Mouse (Mus musculus): ENCODE results near the gene Mrtfb.
A peak's percentile ranks its signal among the peaks of the same experiment; 100 is the strongest.
"Not testable (repeated sequence)": the region's sequence is repeated elsewhere in the genome, so short reads cannot be mapped to it uniquely, and the experiment has no call there.

Mrtfb gene

GRCm38 (mm10) chr16:13345822-13346221, 89.5 kb downstream of the Mrtfb start:
- not testable (repeated sequence) for DNase-seq (ENCODE audit: extremely low read depth, low read depth, low spot score)

GRCm38 (mm10) chr16:13350729-13351128, 94.4 kb downstream of the Mrtfb start:
- DNase-seq (ENCODE audit: extremely low read depth, low read depth, low spot score), result no peak

- DNase-seq (ENCODE audit: extremely low read depth, low read depth, low spot score), result no peak
These were observed 95.0 kb downstream of the Mrtfb start for GRCm38 (mm10) chr16:13351268-13351667.

DNA sequence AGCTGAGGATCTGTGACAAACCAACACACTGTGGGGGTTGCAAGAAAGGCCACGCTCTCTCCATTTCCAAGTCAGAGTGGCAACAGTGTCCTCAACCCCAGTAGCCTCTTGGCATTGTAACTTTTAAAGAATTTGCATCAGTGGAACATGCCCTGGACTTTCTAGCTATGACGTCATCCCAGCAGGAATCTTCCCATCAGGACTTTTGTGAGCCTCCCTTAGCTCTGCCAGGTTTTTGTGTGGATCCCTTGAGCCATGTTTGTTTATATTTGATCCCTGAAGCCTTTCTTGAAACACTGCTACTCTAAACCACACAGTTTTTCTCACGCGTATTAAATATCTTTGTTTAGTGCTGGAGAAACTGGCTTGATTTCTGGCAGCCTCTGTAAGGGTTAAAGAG, 97.6 kb downstream of the Mrtfb start:
- DNase-seq (ENCODE audit: extremely low read depth, low read depth, low spot score), result no peak

DNA sequence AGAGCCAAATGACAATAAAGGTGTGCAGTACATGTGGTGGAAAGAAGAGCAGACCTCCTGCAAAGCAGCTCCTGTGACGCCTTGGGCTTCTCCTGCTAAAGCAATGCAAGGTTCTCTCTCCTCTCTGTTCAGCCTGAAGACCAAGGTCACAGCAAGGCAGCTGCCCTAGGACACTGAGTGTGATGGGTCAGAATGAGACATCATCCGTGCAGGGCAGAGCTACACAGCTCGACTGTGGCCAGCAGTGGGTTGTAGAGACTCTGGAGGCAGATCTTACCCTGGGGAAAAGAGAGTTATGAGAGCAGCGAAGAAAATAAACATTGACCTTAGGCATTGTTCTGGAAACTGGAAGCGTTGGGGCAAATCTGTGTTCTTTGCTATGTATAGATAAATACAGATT, 98.2 kb downstream of the Mrtfb start:
- no peak for DNase-seq (ENCODE audit: extremely low read depth, low read depth, low spot score)

DNA sequence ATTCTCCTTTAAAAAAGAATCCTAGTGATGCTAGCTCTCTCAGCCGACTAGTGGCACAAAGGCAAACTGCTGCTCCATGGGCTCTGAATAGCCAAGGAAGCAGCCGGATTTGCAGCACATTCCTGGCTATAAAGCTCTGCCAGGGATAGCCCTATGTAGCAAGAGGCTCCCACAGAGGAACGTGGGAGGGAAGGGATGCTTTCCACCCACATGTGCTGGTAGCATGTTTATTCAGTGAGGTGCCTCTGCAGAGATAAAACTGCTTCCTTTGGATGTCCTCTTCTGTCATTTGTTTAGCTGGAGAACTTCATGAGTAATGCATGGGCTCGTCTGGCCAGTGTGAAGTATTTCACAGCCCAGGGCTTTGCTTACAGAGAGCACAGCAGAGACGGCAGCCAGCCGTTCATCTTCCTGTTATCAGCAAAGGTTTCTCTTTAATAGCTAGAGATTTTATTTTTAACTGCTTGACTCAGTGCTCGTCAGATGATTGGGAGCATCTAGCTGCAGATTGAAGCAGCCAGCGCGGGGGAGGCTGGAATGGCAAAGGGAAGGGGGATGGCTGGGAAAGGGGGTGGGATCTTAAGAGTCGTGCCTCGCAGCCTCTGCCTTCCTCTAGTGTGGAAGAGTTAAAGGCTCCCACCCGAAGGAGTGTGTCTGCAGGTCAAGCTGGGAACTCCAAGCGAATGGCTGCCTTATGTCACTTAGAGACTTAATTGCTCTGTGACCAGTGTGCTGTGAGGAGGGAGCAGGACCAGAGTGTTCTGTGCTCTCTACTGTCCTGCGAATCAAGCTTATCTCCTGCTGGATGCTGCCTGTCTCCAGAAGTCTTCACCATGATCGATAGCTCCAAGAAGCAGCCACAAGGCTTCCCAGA, 101.8 kb downstream of the Mrtfb start:
- DNase-seq (ENCODE audit: extremely low read depth, low read depth, low spot score), result peak; percentile 66

GRCm38 (mm10) chr16:13358741-13359140, 102.5 kb downstream of the Mrtfb start:
- DNase-seq (ENCODE audit: extremely low read depth, low read depth, low spot score), result no peak

GRCm38 (mm10) chr16:13359405-13359858, 103.2 kb downstream of the Mrtfb start:
- no peak for DNase-seq (ENCODE audit: extremely low read depth, low read depth, low spot score)

GRCm38 (mm10) chr16:13360208-13360607, 103.9 kb downstream of the Mrtfb start:
- DNase-seq (ENCODE audit: extremely low read depth, low read depth, low spot score), result no peak

DNA sequence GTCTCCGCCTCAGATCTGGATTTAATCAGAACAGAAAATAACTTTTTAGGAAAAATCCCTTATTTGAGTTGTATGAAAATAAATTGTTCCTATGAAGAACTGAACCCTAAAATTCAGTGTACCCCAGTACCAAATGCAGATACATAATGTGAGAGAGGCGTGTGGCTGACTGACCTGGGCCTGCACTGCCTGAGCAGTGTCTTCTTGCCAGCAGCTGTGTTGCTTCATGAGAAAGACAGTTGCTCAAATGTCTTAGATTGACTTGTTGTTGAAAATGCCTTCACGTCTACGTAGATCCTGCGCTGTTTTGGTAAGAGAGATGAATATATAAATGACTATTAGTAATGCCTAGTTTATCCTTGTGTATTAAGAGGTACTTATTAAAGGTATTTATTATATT, 104.6 kb downstream of the Mrtfb start:
- DNase-seq (ENCODE audit: extremely low read depth, low read depth, low spot score), result no peak

DNA sequence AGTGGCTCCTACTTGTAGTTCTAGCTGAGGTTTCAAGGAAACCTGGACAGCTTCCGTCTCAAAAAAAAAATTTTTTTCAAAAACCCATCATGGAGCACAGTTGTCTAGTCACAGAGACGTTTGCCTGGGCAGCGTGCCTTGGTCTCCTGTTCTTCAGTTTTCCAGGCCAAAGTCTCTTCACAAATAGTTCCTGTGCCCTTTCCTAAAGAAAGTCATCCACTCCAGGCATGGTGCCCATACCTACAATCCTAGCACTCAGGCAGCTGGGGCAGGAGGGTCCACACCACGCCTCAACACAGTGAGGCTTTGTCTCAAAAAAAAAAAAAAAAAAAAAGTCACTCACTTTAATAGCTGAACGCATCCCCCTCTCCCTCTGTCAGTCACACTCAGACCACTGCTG, 106.9 kb downstream of the Mrtfb start:
- no peak for DNase-seq (ENCODE audit: extremely low read depth, low read depth, low spot score)

- no peak for DNase-seq (ENCODE audit: extremely low read depth, low read depth, low spot score)
These were observed 107.9 kb downstream of the Mrtfb start for GRCm38 (mm10) chr16:13364145-13364544.

DNA sequence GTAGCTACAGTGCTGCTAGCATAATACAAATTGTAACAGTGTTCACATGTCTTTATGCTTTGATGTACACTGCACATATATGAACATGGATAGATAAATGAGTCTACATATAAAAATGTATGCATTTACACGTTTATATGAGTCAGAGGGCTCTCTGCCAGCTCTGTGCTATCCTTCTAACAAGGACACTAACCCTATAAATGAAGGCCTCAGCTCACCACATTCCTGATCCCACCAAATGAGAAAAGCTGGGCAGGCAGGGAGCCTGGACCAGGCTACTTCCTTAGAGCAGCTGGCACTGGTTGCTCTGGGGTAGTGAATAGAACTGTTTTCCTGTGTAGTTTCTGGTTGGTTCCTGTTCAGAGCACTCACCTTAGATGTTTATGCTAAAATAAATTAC, 110.0 kb downstream of the Mrtfb start:
- no peak for DNase-seq (ENCODE audit: extremely low read depth, low read depth, low spot score)

- no peak for DNase-seq (ENCODE audit: extremely low read depth, low read depth, low spot score)
These were observed 110.7 kb downstream of the Mrtfb start for GRCm38 (mm10) chr16:13366802-13367465.

GRCm38 (mm10) chr16:13367466-13367856, 111.2 kb downstream of the Mrtfb start:
- no peak for DNase-seq (ENCODE audit: extremely low read depth, low read depth, low spot score)

DNA sequence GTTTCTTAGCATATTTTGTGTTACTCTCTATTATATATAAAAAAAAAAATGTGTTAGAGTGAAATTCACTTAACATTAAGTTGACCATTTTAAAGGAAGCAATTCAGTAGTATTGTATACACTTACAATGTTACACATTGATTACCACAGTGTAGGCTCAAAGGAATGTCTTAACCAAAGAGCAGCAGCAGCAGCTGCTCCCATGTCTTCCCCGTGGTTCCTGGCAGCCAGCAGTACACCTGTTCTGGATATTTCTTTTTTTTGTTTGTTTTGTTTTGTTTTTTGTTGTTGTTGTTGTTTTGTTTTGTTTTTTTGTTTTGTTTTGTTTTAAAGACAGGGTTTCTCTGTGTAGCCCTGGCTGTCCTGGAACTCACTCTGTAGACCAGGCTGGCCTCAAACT, 112.4 kb downstream of the Mrtfb start:
- DNase-seq (ENCODE audit: extremely low read depth, low read depth, low spot score), result no peak

DNA sequence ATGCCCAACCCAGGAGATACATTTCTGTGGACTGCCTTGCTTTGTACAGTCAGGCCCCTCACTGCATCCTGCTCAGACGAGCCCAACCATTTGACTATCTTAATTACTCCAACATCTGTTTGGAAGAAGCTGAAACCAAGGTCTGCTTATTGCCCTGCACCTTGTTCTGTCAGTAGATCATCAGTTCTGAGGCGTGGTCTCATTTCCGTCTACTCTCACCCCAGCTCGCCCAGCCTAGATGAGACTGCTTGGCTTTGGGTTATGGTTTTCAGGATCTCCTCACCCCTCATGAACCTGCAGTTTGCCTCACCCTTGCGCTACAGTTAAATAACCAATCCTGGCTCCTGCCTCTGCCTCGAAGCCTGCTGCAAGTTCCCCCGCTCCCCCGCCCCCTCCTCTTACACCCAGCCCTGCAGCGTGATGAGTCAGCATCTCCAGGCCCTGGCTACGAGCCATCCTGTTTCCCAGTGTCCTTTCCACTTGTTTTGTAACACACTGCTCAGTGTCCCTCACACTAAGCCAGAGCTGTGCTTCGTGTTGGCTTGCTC, 115.5 kb downstream of the Mrtfb start:
- DNase-seq (ENCODE audit: extremely low read depth, low read depth, low spot score), result peak; percentile 63

DNA sequence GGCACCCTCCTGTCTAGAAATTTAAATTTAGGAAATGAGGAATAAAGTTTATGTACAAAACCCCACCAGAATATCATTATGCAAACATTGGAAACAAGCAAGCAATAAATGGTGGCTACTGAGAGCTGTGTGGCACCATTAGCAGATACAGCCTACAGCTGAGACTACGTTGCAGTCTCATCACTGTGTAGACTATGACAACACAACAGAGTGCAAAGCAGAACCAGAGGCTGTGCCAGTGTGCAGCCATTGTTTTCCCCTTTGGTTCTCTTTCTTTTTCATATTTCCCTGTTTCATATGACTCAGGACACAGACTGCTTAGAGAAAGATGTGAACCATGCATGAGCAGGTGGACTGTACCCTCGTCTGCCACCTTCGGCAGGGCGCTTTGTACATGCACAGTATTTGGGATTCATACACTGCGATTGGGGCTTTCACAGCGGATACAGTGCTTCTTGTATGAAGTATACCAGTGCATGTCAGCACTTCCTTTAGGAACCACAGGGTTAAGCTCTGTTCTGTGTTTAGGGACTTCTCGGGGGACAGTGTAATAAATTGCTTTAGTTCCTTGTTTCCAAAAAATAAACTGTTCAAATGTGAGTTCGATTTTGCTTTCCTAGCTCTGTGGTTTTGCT, 116.7 kb downstream of the Mrtfb start:
- DNase-seq (ENCODE audit: extremely low read depth, low read depth, low spot score), result no peak

DNA sequence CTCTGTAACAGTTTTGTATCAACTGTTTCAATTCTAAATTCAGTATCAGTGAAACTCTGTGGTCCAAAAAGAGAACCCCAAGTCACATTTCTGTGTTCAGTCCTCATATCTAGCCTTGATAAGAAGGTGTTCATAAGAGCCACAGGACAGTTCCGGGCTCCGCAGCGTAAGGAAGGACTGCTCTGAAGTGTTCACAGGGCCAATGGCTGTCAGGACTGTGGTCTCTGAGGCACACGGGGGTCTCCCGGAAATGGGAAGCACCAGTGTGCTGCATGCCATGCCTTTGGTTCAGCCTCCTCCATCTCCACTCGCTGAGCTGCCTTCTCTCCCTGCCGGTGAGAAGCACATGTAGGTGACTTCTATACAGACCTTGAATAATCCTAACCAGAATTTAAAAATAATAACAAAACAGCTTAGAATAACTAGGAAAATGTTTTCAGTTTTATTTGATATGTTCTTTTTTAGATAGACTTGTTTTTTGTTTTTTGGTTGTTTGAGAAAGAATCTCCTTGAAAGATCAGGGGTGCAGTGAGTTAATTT, 120.7 kb downstream of the Mrtfb start:
- DNase-seq (ENCODE audit: extremely low read depth, low read depth, low spot score), result no peak

DNA sequence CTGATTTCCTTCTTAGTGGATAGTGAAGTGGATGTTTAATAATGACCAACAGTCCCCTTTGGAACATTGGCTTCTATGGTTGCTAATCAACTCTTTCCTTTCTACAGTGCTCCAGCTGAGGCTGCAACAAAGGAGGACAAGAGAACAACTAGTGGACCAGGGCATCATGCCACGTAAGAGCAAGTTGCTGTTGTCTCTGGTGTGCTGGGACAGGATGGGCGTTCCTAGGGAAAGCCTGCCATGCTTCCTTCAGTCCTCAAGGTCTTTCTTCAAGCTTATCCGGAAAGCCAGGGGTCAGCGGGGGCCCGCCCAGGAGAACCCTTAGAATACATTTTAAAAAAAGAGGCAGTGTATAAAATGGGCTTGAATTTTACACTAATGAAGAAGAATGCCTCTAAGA, 121.9 kb downstream of the Mrtfb start:
- DNase-seq (ENCODE audit: extremely low read depth, low read depth, low spot score), result no peak

DNA sequence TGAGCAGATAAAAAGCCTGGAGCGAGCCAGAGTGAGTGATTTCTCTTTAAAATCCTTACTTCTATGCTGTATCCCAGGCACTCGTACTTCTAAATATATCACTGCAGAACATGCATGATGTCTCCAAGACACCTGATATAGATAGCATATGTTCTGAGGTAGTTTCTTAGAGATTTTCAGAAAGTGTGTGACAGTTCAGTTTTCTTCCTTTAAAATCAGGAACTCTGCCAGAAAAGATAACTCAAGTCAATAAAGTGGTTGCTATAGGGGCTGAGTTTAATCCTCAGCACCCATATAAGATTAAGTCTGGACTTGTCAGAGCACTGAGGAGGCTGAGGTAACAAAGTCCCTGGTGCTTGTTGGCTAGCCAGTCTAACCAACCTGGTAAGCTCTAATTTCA, 123.6 kb downstream of the Mrtfb start:
- DNase-seq (ENCODE audit: extremely low read depth, low read depth, low spot score), result no peak

Data from fat pad, adult 2 months (tissue).